Mouse (Mus musculus) c-Kit-positive CD71-negative TER-119-negative erythroid progenitor cells, embryonic 14.5 days (primary cell): ENCODE measurements at regions not wholly inside any gene's neighbourhood (a gene's known extent, or its start where the extent isn't known, plus 50 kb on each side); places are given as distances from the start of the nearest gene placed in this dataset.

Experiments used
- DNase-seq: peaks from one replicate; pipeline ENCODE4 v3.0.0-alpha.2; 2013; ENCODE audit warnings: low read depth

DNA sequence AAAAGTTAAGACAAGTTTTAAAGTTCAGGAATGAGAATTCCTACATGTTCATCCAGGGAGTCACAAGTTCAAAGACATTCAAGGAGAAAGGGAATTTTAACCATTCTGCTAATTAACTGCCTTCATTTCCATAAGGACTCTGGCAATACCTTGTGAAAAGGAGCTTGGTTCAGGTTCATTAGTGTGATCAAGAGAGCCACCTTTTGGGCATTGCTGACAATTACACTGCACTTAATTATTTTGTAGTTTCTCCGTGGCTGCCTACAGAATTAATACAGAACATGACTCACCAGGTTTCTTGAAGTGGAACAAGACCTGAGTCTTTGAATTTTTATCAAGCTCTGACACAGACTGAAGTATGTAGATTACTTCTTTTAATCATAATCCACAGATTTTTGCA lies 52.4 kb upstream of the Ankef1 start:
- peak; percentile 6 for DNase-seq
